In genomic region chr9:110132921-110133320, GRCm38 (mm10) we compare ENCODE assay signal across 10 mouse cellular contexts. TPM values are rescaled to one million over a fixed set of nuclear protein-coding genes. Genes with fewer than 3 reads are reported as not detected.
A peak's percentile ranks its signal among the peaks of the same experiment; 100 is the strongest.
DNase-seq lines count a peak whose midpoint lies in the region; ATAC-seq and TF ChIP-seq lines count a peak whose summit lies in the region.
"Had no signal": no experiment of that assay in that cellular context is flagged by ENCODE, and none has a peak within 500 bp of the region (broad histone marks: within the 10 kb centered on the region; RNA-seq: fewer than 3 reads in every experiment).

No protein-coding gene starts in this region.

- TF ChIP-seq CTCF in MEL (IDR thresholded peaks at IDR 0.05 in 2 of 3, conservative IDR thresholded peaks at IDR 0.05 in 1 of 3; ENCODE audit: control insufficient read depth in 1 of 3, insufficient read depth in 1 of 3, low read depth in 2 of 3, low read length in 3 of 3, poor library complexity in 1 of 3, severe bottlenecking in 1 of 3), result no peak

- H3K4me2 ChIP-seq in heart, embryonic 15.5 days, result peak overlapping the region; percentile 77
- peak overlapping the region; percentile 66 for H3K4me2 ChIP-seq in hindbrain, embryonic 14.5 days (replicated peaks)
- H3K4me2 ChIP-seq in midbrain, embryonic 12.5 days (replicated peaks), result peak overlapping the region; percentile 64

- H3K27me3 ChIP-seq in heart, embryonic 15.5 days, result no peaks in the 10 kb centered on the region
- H3K27me3 ChIP-seq in MEL (ENCODE audit: control insufficient read depth in 1 of 2, insufficient read depth in 2 of 2, low read length in 2 of 2), result no peaks in the 10 kb centered on the region
- H3K27me3 ChIP-seq in hindbrain, embryonic 14.5 days (ENCODE audit: control insufficient read depth, insufficient read depth, low read length), result no peaks in the 10 kb centered on the region
- H3K27me3 ChIP-seq in midbrain, embryonic 12.5 days, result no peaks in the 10 kb centered on the region

- DNase-seq in heart, adult 11 months, result no peak
- no peak for DNase-seq in MEL (ENCODE audit: low read depth, low spot score)
- DNase-seq in hindbrain, embryonic 14.5 days (ENCODE audit: low spot score), result no peak
- DNase-seq in frontal cortex, postnatal 36 days (ENCODE audit: low spot score in 2 of 2), result no peak
- DNase-seq in cerebellum, adult 9-10 months, result no peak
- DNase-seq in thymus, postnatal 4 days, result no peak
- DNase-seq: kidney, postnatal 14 days; right cerebral cortex, postnatal 4 days had no signal

- H3K9me3 ChIP-seq in heart, embryonic 15.5 days (replicated peaks), result no peaks in the 10 kb centered on the region
- no peaks in the 10 kb centered on the region for H3K9me3 ChIP-seq in MEL (replicated peaks; ENCODE audit: insufficient read depth, low read length)
- H3K9me3 ChIP-seq in hindbrain, embryonic 14.5 days (ENCODE audit: control insufficient read depth, low read length), result no peaks in the 10 kb centered on the region
- no peaks in the 10 kb centered on the region for H3K9me3 ChIP-seq in midbrain, embryonic 12.5 days

- H3K4me1 ChIP-seq in heart, embryonic 15.5 days (replicated peaks), result peaks cover 17% of the 10 kb centered on the region
- peaks cover 3 to 15% of the 10 kb centered on the region in 2 experiments; a peak in 3 of 4 replicates for H3K4me1 ChIP-seq in MEL (ENCODE audit: control insufficient read depth in 1 of 2, insufficient read depth in 2 of 2, low read length in 2 of 2)
- H3K4me1 ChIP-seq in hindbrain, embryonic 14.5 days (replicated peaks; ENCODE audit: control insufficient read depth, insufficient read depth, low read length), result peaks cover 32% of the 10 kb centered on the region
- peaks cover 23% of the 10 kb centered on the region for H3K4me1 ChIP-seq in midbrain, embryonic 12.5 days

- H3K9ac ChIP-seq in heart, embryonic 15.5 days, result 0 out of 2 replicates have a peak overlapping the region, but pooled peaks have one; percentile 95
- H3K9ac ChIP-seq in MEL (ENCODE audit: control insufficient read depth, low read depth, low read length, poor library complexity, severe bottlenecking), result peak overlapping the region; percentile 91
- peak overlapping the region; percentile 92 for H3K9ac ChIP-seq in hindbrain, embryonic 14.5 days
- peak overlapping the region; percentile 94; the same call in 1 of the 2 replicates for H3K9ac ChIP-seq in midbrain, embryonic 12.5 days (replicated peaks)

- no peak for ATAC-seq in heart, embryonic 15.5 days (replicated peaks; ENCODE audit: insufficient number of reproducible peaks, insufficient read depth, low FRiP score, low read depth)
- ATAC-seq in hindbrain, embryonic 14.5 days (ENCODE audit: low FRiP score), result no peak
- ATAC-seq in midbrain, embryonic 12.5 days (ENCODE audit: low FRiP score, low read depth), result no peak

- no peak for TF ChIP-seq EP300 in MEL (IDR thresholded peaks at IDR 0.05; ENCODE audit: low read depth in 1 of 2, low read length in 2 of 2)

- peaks cover 9% of the 10 kb centered on the region; the same call in 1 of the 2 replicates for H3K36me3 ChIP-seq in heart, embryonic 15.5 days
- peaks cover 11 to 31% of the 10 kb centered on the region in 2 experiments for H3K36me3 ChIP-seq in MEL (ENCODE audit: control insufficient read depth in 1 of 2, insufficient read depth in 2 of 2, low read length in 2 of 2)
- H3K36me3 ChIP-seq in hindbrain, embryonic 14.5 days (replicated peaks; ENCODE audit: control insufficient read depth, insufficient read depth), result peaks cover 31% of the 10 kb centered on the region
- H3K36me3 ChIP-seq in midbrain, embryonic 12.5 days, result peaks cover 30% of the 10 kb centered on the region

- peak overlapping the region; percentile 93 for H3K4me3 ChIP-seq in heart, embryonic 15.5 days
- peak overlapping the region; percentile 80 to 83 for H3K4me3 ChIP-seq in MEL (ENCODE audit: control insufficient read depth in 1 of 2, insufficient read depth in 1 of 2, low read depth in 2 of 2, low read length in 2 of 2)
- peak overlapping the region; percentile 90 for H3K4me3 ChIP-seq in hindbrain, embryonic 14.5 days (replicated peaks; ENCODE audit: low read length)
- H3K4me3 ChIP-seq in midbrain, embryonic 12.5 days, result peak overlapping the region; percentile 87

- no peak for TF ChIP-seq POLR2A in MEL (IDR thresholded peaks at IDR 0.05; ENCODE audit: control insufficient read depth in 1 of 2, insufficient read depth in 1 of 2, low read depth in 1 of 2, low read length in 2 of 2, poor library complexity in 1 of 2)

- no peak overlapping the region for H3K27ac ChIP-seq in heart, embryonic 15.5 days
- no peak overlapping the region for H3K27ac ChIP-seq in MEL (ENCODE audit: control insufficient read depth, low read depth, low read length)
- H3K27ac ChIP-seq in hindbrain, embryonic 14.5 days, result no peak overlapping the region
- H3K27ac ChIP-seq in midbrain, embryonic 12.5 days (replicated peaks), result no peak overlapping the region

- H3K79me2 ChIP-seq in MEL (ENCODE audit: control insufficient read depth, insufficient read depth, low read length, poor library complexity), result peaks cover 46% of the 10 kb centered on the region

- no peak for TF ChIP-seq RAD21 in MEL (IDR thresholded peaks at IDR 0.05; ENCODE audit: low read depth, low read length)

- 48% methylated on average over 6 of the region's 6 CpGs for WGBS in heart, embryonic 15.5 days
- 67% methylated on average over 6 of the region's 6 CpGs for WGBS in hindbrain, embryonic 14.5 days
- 62% methylated on average over 6 of the region's 6 CpGs for WGBS in midbrain, embryonic 12.5 days

TF ChIP-seq in MEL, 35 proteins besides CTCF, POLR2A, EP300 and RAD21:
- TF ChIP-seq GABPA (IDR thresholded peaks at IDR 0.05; ENCODE audit: low read depth, low read length), result no peak
- TF ChIP-seq TAL1 (IDR thresholded peaks at IDR 0.05; ENCODE audit: low read length), result no peak
- no peak for TF ChIP-seq ETS1 (IDR thresholded peaks at IDR 0.05; ENCODE audit: low read depth, low read length)
- no peak for TF ChIP-seq HCFC1 (IDR thresholded peaks at IDR 0.05; ENCODE audit: low read depth, low read length)
- TF ChIP-seq JUND (IDR thresholded peaks at IDR 0.05; ENCODE audit: low read depth, low read length), result no peak
- peak; percentile 95 for TF ChIP-seq MAFK (IDR thresholded peaks at IDR 0.05; ENCODE audit: borderline replicate concordance, low read depth, low read length)
- no peak for TF ChIP-seq CHD1 (IDR thresholded peaks at IDR 0.05; ENCODE audit: low read depth, low read length)

RNA-seq across cellular contexts. Expression of gene Dhx30, which starts 15.3 kb away (rescaled TPM):
- polyA plus RNA-seq in heart, embryonic 15.5 days (2015; fragmentation: Nextera tagmentation; extraction: Ambion mirVana), result 83.5 and 92.4 TPM in 2 replicates
- total RNA-seq in MEL (2012; rRNA removed), result 113 and 126 TPM in 2 replicates
- 100 to 1,000 TPM in 1 of 2 experiments, not detected in 1; 113 TPM for polyA plus RNA-seq in MEL (2012; ENCODE audit: insufficient read depth in 1 of 2, insufficient read length in 2 of 2, low read depth in 1 of 2, low replicate concordance in 2 of 2, missing spikeins in 1 of 2)
- 153 and 155 TPM in 2 replicates for polyA plus RNA-seq in hindbrain, embryonic 14.5 days (2014; fragmentation: Nextera tagmentation; extraction: Ambion mirVana)
- 224 and 228 TPM in 2 replicates for polyA plus RNA-seq in midbrain, embryonic 12.5 days (2016; fragmentation: Nextera tagmentation; extraction: Ambion mirVana)

RNA-seq across cellular contexts. Expression of gene Smarcc1, which starts 15.4 kb away (rescaled TPM):
- polyA plus RNA-seq in heart, embryonic 15.5 days (2015; fragmentation: Nextera tagmentation; extraction: Ambion mirVana), result 56.6 and 70.7 TPM in 2 replicates
- total RNA-seq in MEL (2012; rRNA removed), result 35.5 and 41.4 TPM in 2 replicates
- polyA plus RNA-seq in MEL (2012; ENCODE audit: insufficient read depth in 1 of 2, insufficient read length in 2 of 2, low read depth in 1 of 2, low replicate concordance in 2 of 2, missing spikeins in 1 of 2), result 100 to 1,000 TPM in 1 of 2 experiments, 10 to 100 TPM in 1; 79.0 to 488 TPM
- polyA plus RNA-seq in hindbrain, embryonic 14.5 days (2014; fragmentation: Nextera tagmentation; extraction: Ambion mirVana), result 98.6 and 98.7 TPM in 2 replicates
- polyA plus RNA-seq in midbrain, embryonic 12.5 days (2016; fragmentation: Nextera tagmentation; extraction: Ambion mirVana), result 208 and 215 TPM in 2 replicates
